8 mouse cellular contexts compared by ENCODE assay signal in the genomic region with DNA sequence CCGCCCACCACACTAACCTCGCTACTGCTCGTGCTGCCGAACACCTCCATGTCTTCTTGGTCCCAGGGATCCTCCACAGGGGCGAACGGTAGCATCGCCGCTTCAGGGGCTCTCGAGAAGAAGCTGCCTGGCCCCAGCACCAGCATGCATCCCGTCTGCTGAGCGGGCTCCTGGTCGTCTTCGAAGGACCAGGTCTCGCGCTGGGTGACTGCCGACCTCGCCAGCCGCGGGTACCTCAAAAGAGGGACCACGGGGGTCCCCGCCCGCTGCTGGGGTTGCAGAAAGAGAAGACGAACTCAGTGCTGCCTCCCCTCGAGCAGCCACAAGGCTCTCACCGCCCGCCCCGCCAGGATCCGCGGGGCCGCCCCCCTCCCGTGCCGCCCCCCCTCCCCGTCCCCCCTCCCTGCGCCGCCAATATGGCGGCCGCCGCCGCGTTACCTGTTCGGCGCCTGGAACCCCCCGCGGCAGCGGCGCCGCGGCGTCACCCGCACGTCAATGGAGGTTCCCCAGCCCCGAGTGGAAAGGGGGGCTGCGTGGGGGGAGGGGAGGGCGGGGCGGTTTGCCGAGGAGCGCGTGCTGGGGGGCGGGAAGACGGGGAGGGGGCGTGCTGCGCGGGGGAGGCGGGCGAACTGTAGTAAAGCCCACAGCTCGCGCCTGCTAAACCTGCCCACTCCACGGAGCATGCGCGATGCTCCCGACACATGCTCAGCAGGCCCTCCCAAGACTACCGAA.
DNase-seq lines count a peak whose midpoint lies in the region; ATAC-seq lines count a peak whose summit lies in the region.

No protein-coding gene starts in this region.

- peak; percentile 95 for ATAC-seq in forebrain, embryonic 12.5 days (ENCODE audit: low FRiP score)
- ATAC-seq in hindbrain, embryonic 12.5 days (ENCODE audit: low FRiP score) = peak; percentile 96

- H3K4me3 ChIP-seq in brown adipose tissue, adult 24 weeks (ENCODE audit: insufficient read depth, low read depth, low read length) = peak overlapping the region; percentile 49
- H3K4me3 ChIP-seq in forebrain, embryonic 12.5 days (replicated peaks) = peak overlapping the region; percentile 58
- H3K4me3 ChIP-seq in hindbrain, embryonic 12.5 days = peak overlapping the region; percentile 57

- WGBS in forebrain, embryonic 12.5 days = 19% methylated on average over 32 of the region's 72 CpGs
- whole genome bisulfite sequencing in hindbrain, embryonic 12.5 days = 25% methylated on average over 23 of the region's 72 CpGs

- no peaks in the 10 kb centered on the region for H3K4me1 ChIP-seq in brown adipose tissue, adult 24 weeks (ENCODE audit: control insufficient read depth, insufficient read depth, insufficient read length, low read length)
- H3K4me1 ChIP-seq in forebrain, embryonic 12.5 days = 0 out of 2 replicates have a peak, but pooled peaks cover 3% of the 10 kb centered on the region
- no peaks in the 10 kb centered on the region for H3K4me1 ChIP-seq in hindbrain, embryonic 12.5 days

- H3K27ac ChIP-seq in brown adipose tissue, adult 24 weeks (replicated peaks; ENCODE audit: low read depth, low read length) = no peak overlapping the region
- peak overlapping the region; percentile 80 for H3K27ac ChIP-seq in forebrain, embryonic 12.5 days
- H3K27ac ChIP-seq in hindbrain, embryonic 12.5 days = peak overlapping the region; percentile 82

- H3K9ac ChIP-seq in forebrain, embryonic 12.5 days = peak overlapping the region; percentile 69
- H3K9ac ChIP-seq in hindbrain, embryonic 12.5 days = peak overlapping the region; percentile 63

- H3K36me3 ChIP-seq in forebrain, embryonic 12.5 days (replicated peaks) = no peaks in the 10 kb centered on the region
- H3K36me3 ChIP-seq in hindbrain, embryonic 12.5 days = no peaks in the 10 kb centered on the region

- peak; percentile 87 for DNase-seq in NIH3T3 (ENCODE audit: low read depth)
- peak; percentile 13 for DNase-seq in left cerebral cortex, adult 11 months (ENCODE audit: low spot score)
- peak; percentile 5 for DNase-seq in lung, postnatal 25 days (ENCODE audit: low spot score)
- peak; percentile 34 to 66 for DNase-seq in right cerebral cortex, adult 2 months (ENCODE audit: low spot score in 2 of 2)
- no peak for DNase-seq in B cell, adult 2 months

- H3K4me2 ChIP-seq in forebrain, embryonic 12.5 days = peak overlapping the region; percentile 49
- peak overlapping the region; percentile 54 for H3K4me2 ChIP-seq in hindbrain, embryonic 12.5 days (replicated peaks)

- no peaks in the 10 kb centered on the region for H3K27me3 ChIP-seq in forebrain, embryonic 12.5 days
- no peaks in the 10 kb centered on the region for H3K27me3 ChIP-seq in hindbrain, embryonic 12.5 days

- H3K9me3 ChIP-seq in forebrain, embryonic 12.5 days = no peaks in the 10 kb centered on the region
- no peaks in the 10 kb centered on the region for H3K9me3 ChIP-seq in hindbrain, embryonic 12.5 days (replicated peaks)

Comparison
In these comparisons a context has a peak if more than half of its experiments do, and no peak if none do; other contexts are left out.
1. DNase-seq: peak in NIH3T3 (single experiment), left cerebral cortex, adult 11 months (single experiment), lung, postnatal 25 days (single experiment) and right cerebral cortex, adult 2 months (2 of 2); none in B cell, adult 2 months (0 of 2).
2. Peak in every context shown above with its lines, with median percentiles within 50 percentile points of each other: H3K4me3 ChIP-seq.